Mouse (Mus musculus) C2C12 (cell line): ENCODE data around the gene Palm3.

Experiments used
- CTCF ChIP-seq: IDR thresholded peaks from one replicate; pipeline ENCODE4 v1.5.1; 2011; ENCODE audit not compliant: control insufficient read depth, insufficient read depth, insufficient read length
- MAX ChIP-seq: IDR thresholded peaks from one replicate; pipeline ENCODE4 v1.6.1; 2011; ENCODE audit warnings: mild to moderate bottlenecking, control low read depth
- MYOD1 ChIP-seq: IDR thresholded peaks from one replicate; pipeline ENCODE4 v1.6.1; 2011; ENCODE audit warnings: low read depth; ENCODE audit not compliant: control insufficient read depth, insufficient read length
- USF1 ChIP-seq: IDR thresholded peaks from one replicate; pipeline ENCODE4 v1.6.1; 2011; ENCODE audit warnings: low read depth, mild to moderate bottlenecking, control low read depth, moderate library complexity

GRCm38 (mm10) chr8:83992488-83992887 is 28.8 kb upstream of the Palm3 start:
- TF ChIP-seq CTCF (no peak), MYOD1 (no peak), MAX (no peak), USF1 (no peak)
